Mouse (Mus musculus) adrenal gland, postnatal 14 days (tissue): ENCODE results near the gene 4931406C07Rik. TPM values are rescaled to one million over a fixed set of nuclear protein-coding genes. Genes with fewer than 3 reads are reported as not detected.

Experiments used
- DNase-seq: peaks from one replicate; pipeline ENCODE4 v3.0.0; 2021; ENCODE audit warnings: mixed read lengths
- microRNA-seq, 2 experiments: library from miRNA; unstranded; fragments of <30 nt; microRNA quantifications; one replicate each; pipeline ENCODE4 v1.2.0; 2021
- total RNA-seq: library from RNA; stranded (reverse); gene quantifications from 2 replicates; pipeline ENCODE4 v1.2.3, GENCODE M21; 2021

Gene 4931406C07Rik
- total RNA-seq, 1 experiment from 2014 or later, result 156 TPM

DNA sequence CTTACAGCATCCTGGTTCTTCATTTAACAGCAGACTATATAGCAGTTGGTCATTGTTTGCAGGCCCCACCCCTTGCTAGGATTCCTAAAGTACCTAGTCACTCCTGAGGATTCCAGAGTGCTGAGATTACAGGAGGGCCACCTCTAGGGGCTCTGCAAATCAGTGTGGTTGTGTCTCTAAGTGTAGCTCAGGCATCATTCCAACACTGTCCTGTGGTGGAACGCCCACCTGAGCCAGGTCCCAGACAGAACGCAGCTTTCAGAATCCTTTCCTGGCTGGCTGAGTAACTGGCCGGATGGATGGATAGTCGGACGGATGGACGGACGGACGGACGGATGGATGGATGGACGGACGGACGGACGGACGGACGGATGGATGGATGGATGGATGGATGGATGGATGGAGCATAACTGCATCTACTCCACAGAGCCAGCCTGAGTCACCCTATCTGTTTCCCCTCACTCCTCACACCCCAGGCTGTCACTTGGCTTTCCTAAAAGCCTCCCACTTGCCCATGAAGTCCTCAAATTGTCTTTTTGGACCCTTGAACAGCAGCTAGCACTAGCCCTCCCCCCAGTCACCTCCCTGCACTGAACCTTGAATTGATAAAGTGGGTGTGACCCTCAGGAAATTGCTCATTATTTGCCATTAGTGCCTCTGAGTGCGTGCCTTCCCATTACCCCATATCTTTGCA lies 67.8 kb downstream of the 4931406C07Rik start:
- no peak for DNase-seq

GRCm38 (mm10) chr9:15237516-15238296 lies 68.5 kb downstream of the 4931406C07Rik start:
- DNase-seq, result peak; percentile 15

DNA sequence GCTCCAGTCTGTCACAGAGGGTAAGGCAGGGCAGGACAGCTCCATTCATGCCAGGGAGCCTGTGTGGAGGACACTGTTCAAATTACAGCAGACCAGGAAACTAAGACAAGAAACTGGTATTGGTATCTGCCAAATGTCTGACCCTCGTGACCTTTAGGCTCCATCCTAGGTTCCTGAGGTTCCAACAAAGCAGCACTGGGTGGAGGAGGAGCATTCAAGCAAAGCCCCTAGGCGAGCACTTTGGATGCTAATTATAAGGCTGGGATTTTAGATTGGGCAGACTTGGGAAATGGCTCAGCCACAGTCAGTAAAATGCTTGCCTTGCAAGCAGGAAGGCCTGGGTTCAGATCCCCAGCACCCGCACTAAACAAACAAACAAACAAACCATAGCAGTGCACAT lies 70.3 kb downstream of the 4931406C07Rik start:
- DNase-seq, result no peak

DNA sequence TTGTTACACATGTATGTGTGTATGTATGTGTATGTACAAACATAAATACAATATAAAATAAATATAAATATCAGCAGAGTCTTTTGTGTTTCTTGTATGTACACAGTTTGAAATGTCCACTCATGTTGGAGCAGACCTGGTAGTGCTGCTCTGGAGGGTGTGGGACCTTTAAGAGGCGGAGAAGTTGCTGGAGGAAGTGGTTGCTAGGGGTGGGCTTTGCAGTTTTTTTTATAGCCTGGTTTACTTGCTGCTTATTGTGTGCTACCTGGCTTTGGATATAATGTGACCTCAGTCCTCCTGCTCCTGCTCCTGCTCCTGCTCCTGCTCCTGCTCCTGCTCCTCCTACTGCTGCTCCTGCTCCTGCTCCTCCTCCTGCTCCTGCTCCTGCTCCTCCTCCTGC lies 72.6 kb downstream of the 4931406C07Rik start:
- no peak for DNase-seq

Small RNAs within 50 kb of the gene (microRNA-seq; reads per million reads assigned to microRNA genes)
- gene Gm49349 (0 reads per million in 2 experiments), gene mmu-mir-7650 (0 to 0.38 reads per million in 2 experiments)

Other genes with a start within 250 kb of the 4931406C07Rik start
- 0.07 TPM in 1 of 2 replicates, not detected in the other for gene Hephl1, start 194.3 kb downstream of the 4931406C07Rik start, total RNA-seq
- 0.59 and 1.1 TPM in 2 replicates for gene Vstm5, start 67.4 kb downstream of the 4931406C07Rik start, total RNA-seq
- gene Med17, start 26.5 kb downstream of the 4931406C07Rik start, total RNA-seq, result 28.2 and 35.0 TPM in 2 replicates
- gene Taf1d, start 234 bp downstream of the 4931406C07Rik start, total RNA-seq, result 115 and 120 TPM in 2 replicates
- 12.1 and 15.2 TPM in 2 replicates for gene Cep295, start 51.3 kb upstream of the 4931406C07Rik start, total RNA-seq
- 32.1 and 38.9 TPM in 2 replicates for gene Smco4, start 187.0 kb upstream of the 4931406C07Rik start, total RNA-seq